Mouse (Mus musculus): ENCODE results near the gene Zfhx2. TPM values are rescaled to one million over a fixed set of nuclear protein-coding genes. Genes with fewer than 3 reads are reported as not detected.

Zfhx2 gene
- polyA plus RNA-seq (2012; ENCODE audit: low replicate concordance), result 26.3 and 73.3 TPM in 2 replicates

DNA sequence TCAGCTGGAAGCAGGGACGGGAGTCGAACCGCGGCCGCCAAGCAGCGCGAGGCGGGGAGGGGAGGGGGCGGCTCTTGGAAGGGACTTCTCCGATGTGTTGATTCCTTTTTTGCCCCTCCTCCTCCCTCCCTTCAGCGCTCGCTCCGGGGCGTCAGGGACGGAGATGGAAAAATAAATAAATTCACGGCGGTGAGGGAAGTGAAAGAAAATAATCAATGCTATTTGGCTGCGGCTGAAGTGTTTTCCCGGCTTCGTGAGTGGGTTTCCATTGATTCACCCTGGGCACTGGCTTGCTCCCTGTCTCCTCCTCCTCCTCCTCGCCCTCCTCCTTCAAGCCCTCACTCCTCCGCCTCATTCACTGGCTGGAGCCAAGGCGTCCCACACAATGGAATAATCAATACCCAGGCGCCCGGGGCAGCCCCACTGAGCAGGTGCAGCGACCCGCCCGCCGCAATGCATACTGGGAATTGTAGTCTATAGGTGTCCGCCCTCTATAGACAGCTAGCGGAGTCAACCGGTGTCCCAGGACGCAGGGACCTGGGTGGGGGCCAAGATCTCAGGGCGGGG is at the start of gene Zfhx2:
Gene Zfhx2 (minus strand): TSS at position 314 of the 567 bp plus-strand sequence.

DNA sequence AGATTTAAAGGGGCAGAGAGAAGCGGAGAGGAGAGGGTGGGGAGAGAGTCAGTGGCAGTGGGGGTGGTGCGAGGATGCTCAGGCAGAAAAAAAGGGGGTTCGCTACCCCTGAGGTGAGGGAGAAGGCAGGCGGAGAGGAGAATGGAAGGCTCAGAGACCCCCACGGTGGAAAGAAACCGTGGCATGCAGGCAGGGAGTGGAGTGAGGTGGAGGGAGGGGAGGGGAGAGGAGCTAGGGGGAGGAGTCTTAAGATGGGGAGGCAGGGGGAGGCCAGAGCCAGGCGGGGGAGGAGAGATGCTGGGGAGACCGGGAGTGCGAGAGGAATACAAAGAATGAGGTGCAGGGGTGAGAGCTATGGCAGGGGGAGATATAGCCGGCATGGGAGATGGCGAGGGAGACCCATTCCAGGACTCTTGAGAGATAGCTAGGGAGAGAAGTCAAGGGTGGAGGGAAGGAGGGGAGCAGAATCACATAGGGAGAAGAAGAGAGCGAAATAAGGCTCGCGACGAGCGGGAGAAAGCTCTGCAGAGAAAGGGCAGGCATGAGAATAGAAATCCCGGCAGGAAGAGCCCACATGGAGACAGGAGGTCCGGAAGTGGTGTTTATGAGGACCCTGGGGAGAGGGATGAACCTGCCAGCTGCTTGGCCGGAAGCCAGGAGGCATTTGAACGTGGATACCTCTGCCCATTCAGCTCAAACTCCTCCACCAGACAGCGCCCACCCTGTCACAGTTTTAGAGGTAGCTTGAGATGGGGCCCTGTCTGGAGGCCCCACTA is 24.5 kb upstream of the Zfhx2 start, which contains the start of gene Jph4:
Gene Jph4 (minus strand): TSS at position 511 of the 776 bp plus-strand sequence.

GRCm38 (mm10) chr14:55105836-55106809 is 14.0 kb upstream of the Zfhx2 start, which contains the start of gene Ap1g2:
TSS of gene Ap1g2 (minus strand) at chr14:55106593.

GRCm38 (mm10) chr14:55094704-55095231 is 2.6 kb upstream of the Zfhx2 start, which contains the start of gene Thtpa:
TSS of gene Thtpa (plus strand) at chr14:55094784.

DNA sequence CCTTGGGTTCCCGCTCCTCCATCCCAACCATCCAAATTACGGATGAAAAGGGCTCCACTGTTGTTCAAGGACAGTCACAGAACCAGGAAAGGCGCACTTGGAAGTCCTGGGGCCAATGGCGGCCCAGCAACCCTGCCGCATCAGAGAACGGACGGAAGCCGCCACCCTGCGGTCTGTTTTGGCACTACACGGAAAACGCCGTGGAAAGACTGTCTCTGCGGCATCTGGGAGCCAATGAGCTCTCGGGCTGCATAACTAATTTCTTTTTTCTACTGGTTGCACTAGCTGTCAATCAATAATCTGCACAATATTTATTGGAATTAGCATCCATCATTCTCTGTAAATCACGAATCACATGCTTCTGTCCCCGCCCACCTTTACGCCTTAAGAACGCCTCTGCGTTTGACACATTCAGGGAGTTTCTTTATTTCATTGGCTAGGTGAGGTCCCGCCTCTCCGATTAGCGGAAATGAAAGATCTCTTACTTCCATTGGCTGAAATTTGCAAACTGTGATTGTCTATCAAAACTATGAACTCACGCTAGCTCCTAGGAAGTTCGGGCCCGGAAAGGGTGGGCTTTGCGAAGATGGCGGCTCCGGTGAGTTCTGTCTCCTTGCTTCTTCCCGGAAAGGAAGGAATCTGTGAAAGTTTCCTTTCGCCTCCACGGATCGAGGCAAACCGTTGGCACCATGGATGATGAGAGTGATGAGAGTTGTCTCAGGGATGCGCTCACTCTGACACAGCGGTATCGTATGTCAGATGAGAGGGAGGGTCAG is 76.9 kb downstream of the Zfhx2 start, which contains the start of gene Ngdn:
Gene Ngdn (plus strand): TSS at position 464 of the 776 bp plus-strand sequence.

Other genes starting within 250 kb of the Zfhx2 start
- 1.7 and 3.1 TPM in 2 replicates for gene Homez, start 221.4 kb downstream of the Zfhx2 start, polyA plus RNA-seq (2012; ENCODE audit: low replicate concordance)
- gene Ppp1r3e, start 214.8 kb downstream of the Zfhx2 start, polyA plus RNA-seq (2012; ENCODE audit: low replicate concordance), result 0.82 and 2.3 TPM in 2 replicates
- 24.0 and 71.9 TPM in 2 replicates for gene Bcl2l2, start 208.9 kb downstream of the Zfhx2 start, polyA plus RNA-seq (2012; ENCODE audit: low replicate concordance)
- 2.2 and 6.6 TPM in 2 replicates for gene Gm20521, start 208.9 kb downstream of the Zfhx2 start, polyA plus RNA-seq (2012; ENCODE audit: low replicate concordance)
- gene Pabpn1, start 199.8 kb downstream of the Zfhx2 start, polyA plus RNA-seq (2012; ENCODE audit: low replicate concordance), result 167 and 309 TPM in 2 replicates
- gene Slc22a17, start 179.2 kb downstream of the Zfhx2 start, polyA plus RNA-seq (2012; ENCODE audit: low replicate concordance), result 7.8 and 15.8 TPM in 2 replicates
- 0.06 TPM in 1 of 2 replicates, not detected in the other for gene Efs, start 166.2 kb downstream of the Zfhx2 start, polyA plus RNA-seq (2012; ENCODE audit: low replicate concordance)
- gene Il25, start 159.6 kb downstream of the Zfhx2 start, polyA plus RNA-seq (2012; ENCODE audit: low replicate concordance), result not detected in 2 replicates
- not detected in 2 replicates for gene Cmtm5, start 156.1 kb downstream of the Zfhx2 start, polyA plus RNA-seq (2012; ENCODE audit: low replicate concordance)
- gene Myh6, start 125.4 kb downstream of the Zfhx2 start, polyA plus RNA-seq (2012; ENCODE audit: low replicate concordance), result not detected in 2 replicates
- gene Gm17428, start 115.4 kb downstream of the Zfhx2 start, polyA plus RNA-seq (2012; ENCODE audit: low replicate concordance), result not detected in 2 replicates
- 0.16 TPM in 1 of 2 replicates, not detected in the other for gene Myh7, start 97.7 kb downstream of the Zfhx2 start, polyA plus RNA-seq (2012; ENCODE audit: low replicate concordance)
- gene Ngdn, start 76.9 kb downstream of the Zfhx2 start, polyA plus RNA-seq (2012; ENCODE audit: low replicate concordance), result 29.2 and 46.7 TPM in 2 replicates
- gene Thtpa, start 2.5 kb upstream of the Zfhx2 start, polyA plus RNA-seq (2012; ENCODE audit: low replicate concordance), result 2.9 and 3.8 TPM in 2 replicates
- gene Ap1g2, start 14.3 kb upstream of the Zfhx2 start, polyA plus RNA-seq (2012; ENCODE audit: low replicate concordance), result 38.2 and 39.8 TPM in 2 replicates
- gene Jph4, start 24.6 kb upstream of the Zfhx2 start, polyA plus RNA-seq (2012; ENCODE audit: low replicate concordance), result 0.03 and 0.09 TPM in 2 replicates
- gene Dhrs2, start 129.7 kb upstream of the Zfhx2 start, polyA plus RNA-seq (2012; ENCODE audit: low replicate concordance), result not detected in 2 replicates